Mouse (Mus musculus): ENCODE measurements around the gene Hoxd4.

Gene Hoxd4

DNA sequence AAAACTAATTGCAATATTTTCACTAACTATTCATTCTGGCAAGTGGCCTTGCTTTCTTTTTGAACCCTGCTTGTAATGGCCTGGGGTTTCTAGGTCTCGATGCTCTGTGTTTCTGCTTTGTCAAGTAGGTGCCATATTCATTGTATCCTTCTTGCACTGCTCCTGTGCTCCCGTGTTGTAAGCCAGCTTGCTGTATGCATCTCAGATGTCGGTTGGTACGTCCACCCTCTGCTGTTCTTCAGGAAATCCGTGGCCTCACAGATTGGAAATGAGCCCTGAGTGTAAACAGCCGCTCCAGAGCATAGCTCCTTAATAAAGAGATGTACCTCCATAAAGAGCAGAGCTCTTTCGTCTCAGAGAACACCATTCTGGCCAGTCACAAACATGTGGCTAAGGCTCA lies 4.1 kb upstream of the Hoxd4 start:
- DNase-seq: no peak

DNA sequence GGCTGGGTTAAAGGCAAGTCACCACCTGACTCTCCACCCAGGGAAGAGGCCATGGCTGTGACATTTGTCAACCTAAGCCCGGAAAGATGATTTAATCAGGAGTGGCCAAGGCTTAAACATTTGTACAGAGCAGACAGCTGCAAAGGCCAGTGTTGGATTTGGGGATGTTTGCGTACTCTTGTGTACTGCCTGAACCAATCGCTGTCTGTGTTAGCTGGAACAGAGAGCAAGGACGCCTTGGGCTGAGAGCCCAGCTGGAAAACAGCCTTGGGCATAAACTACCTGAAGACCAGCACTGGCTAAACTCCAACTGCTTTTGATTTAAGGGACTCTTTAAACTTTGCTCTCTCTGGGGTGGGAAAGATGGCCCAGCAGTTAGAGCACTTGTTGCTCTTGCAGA lies 3.1 kb upstream of the Hoxd4 start:
- DNase-seq: no peak

DNA sequence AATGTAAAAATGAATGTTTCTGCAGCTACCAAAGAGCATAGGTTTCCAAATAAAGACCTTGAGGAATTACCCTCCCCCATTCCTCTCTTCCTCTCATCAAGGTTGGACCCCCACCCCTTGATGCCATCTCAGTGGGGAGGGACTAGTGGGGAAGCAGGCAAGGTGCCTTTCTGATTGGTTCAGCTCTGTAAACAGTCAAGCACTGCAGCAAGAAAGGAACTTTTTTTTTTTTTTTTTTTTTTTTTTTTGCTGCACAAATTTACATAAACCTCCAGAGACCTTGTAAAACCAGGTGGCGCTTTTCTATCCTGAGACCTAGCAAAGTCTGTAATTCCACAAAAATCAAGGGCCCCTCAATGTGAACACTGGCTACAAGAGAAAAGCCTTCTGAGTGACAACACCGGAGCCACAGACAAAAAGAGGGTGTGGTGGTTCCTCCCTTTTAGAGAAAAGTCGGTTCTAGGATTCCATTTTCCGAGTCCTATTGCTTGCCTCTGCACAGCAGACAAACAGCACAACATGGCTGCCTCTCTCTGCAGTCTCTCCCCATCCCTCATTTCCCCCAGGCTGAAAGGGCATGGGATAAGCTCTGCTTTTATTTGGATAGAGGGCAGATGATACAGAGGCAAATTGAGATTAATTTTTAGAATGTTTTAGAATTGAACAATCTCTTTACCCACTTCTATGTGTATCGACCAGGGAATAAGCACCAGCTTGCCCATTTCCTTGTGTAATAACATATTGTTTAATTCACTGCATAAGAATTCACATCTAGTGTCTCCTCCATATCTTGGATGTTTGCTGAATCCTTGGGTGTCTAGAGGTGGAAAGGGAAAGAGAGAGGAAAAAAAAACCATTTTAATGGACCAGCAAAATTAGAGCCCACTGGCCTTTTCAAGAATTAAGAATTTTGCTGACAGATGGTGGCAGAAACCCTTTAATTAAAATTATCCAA lies 2.0 kb upstream of the Hoxd4 start:
- no peak for DNase-seq

DNA sequence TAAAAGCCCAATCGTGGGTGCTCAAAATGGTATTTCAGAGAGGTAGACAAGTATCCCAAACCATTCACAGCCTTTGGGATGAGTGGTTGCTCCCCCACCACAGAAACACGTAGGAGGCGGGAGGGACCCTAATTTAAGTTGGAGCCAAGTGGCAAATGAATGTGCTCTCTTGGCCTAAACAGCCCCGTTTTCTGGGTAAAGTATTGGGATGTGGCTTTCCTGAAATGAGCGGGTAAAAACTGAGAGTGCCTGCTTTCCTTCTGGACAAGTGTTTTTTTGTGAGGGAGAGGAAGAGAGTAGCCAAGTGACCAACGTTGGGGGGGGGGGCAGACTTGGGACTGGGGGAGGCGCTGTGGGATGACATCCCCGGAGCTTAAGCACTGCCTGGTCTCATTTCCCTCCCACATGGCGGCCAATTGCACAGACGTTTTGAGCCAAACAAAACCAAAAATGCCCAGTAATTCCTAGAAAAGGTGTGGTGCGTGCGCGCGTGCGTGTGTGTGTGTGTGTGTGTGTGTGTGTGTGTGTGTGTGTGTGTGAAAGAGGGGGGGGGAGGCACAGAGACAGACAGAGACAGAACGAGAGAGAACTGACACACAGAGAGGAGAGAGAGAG lies 693 bp upstream of the Hoxd4 start:
- DNase-seq: no peak

DNA sequence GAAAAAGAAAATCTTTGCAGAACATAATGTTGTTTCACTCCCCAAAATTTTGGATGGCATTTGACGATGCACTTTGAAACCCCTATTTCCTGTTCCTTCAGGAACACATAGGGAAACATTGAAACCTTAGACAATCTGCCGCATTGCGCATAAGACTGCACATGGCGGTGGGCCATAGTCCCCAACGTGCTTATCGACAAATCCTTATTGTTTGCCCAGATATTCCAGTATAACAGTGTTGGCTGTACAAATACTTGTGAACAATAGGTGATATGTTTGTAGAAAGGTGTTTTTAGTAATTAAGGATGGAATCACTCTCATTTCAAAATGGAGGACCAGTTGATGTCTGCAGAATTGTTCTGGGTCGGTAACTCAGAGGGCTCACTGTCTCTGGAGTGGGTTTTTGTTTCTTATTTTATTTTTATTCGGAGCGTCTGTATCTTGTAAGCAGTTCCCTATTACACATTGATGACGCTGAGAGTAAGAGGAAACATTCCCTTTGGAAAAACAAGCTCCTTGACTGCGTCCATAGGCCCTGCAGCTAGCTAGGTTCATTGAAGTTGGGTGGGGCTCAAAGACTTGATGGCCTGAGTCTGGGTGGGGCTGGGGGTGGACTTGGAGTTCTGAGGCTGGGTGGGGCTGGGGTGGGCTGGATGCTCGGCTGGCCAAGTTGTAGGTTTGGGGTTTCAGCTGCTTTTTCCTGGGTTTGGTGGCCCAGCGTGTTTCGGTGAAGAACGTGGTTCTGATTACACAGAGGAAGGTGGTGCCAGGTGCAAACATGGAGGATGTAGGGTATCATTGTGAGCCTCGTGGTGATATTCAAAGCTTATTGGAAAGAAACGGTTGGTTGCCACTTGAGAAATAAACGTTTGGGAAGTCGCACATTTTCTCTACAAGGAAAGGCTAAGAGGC lies 1.8 kb downstream of the Hoxd4 start:
- DNase-seq: no peak

DNA sequence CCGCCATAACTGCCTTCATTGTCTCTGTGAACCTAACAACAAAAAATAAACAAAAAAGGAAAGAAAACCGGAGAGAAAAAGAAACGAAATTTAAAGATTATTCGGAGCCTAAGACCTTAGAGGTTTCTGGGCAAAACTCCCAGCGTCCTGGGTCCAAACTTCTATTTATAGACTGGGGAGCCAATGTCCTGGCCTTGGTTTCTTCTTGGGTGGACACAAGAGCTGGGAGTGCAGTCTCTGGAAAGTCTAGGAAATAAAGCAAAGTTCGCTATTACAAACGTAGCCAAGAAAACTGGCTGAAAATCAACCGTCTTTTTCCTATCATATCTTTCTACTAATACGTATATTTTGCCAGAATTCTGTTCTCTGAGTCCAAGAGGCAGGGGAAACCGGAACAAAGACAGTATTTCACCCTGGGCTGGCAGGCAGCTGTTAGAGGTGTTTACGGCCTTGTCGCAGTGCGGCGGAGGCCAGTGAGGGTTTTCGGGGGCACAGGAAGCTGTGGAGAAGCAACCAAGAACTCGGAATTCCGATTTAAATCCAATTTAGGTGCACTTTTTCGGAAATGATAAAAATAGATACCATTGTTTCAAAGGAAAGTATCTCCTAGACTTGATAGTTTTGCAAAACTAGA lies 2.5 kb downstream of the Hoxd4 start:
- DNase-seq: no peak

DNA sequence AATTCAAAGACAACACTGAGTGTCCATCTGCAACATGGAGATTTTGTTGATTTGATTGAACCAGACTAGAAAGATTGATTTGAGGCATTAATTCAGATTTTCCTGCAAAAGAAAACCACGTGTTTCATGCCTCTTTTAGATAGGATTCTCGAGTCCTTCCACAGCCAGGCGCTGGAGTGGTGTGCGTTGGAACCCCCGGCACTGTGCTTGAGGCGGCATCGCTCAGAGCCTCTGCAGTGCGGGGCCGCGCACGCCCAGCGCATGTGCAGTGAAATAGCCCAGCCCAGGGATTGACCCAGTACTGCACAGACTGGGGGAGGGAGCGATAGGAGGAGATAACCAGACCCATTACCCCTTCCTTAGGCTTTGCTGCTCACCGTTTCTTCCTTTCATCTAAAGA lies 3.2 kb downstream of the Hoxd4 start:
- DNase-seq: no peak

DNA sequence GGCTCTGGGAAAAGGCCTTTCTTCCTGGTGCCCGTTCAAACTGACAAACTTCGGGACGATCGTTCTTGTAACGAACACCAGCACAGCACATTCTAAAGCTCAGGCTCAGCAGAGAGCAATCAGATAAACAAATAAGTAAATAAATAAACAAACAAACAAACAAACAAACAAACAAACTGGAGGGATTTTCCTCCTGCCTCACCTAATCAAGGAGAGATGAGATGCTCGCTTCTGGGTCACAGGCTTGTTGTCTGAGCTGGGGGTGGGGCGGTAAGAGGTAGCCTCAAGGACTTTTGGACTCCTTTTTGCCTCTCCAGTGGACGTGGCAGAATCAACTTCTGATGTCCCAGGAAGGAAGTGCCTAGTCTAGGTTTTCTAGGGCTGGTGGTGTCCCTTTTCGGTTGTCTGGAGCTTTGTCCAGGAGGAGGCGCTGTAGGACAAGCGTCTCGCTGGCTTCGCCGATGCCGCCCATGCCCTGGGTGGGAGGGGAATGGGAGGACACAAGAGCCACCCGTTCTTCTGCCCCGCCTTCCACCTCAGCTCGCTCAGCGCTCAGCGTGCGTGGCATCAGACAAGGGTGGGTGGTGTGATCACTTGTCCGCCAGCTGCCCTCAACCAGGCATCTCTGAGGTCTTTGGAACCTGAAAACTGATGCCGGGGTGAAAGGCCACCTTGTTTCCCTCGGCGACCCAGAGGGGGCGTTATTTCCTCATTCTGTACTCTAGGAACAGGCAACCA lies 3.9 kb downstream of the Hoxd4 start:
- peak; percentile 68 for DNase-seq

DNA sequence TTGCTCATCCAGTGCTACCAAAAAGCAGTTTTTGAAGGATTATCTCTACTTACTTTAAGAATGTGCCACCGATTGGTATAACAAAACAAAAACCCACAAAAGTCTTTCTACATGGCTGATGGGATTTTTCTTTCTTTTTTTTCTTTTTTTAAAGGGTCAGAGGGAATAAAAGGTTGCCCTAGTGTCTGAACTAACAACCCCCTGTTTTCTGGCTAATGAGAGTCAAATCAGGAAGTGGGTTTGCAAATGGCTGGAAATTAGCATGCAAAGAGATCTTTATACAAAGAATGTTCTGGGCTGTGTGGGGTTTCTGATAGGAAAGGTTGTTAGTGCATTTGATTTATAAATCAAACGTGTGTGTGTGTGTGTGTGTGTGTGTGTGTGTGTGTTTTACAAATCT lies 8.7 kb downstream of the Hoxd4 start:
- DNase-seq: no peak

DNA sequence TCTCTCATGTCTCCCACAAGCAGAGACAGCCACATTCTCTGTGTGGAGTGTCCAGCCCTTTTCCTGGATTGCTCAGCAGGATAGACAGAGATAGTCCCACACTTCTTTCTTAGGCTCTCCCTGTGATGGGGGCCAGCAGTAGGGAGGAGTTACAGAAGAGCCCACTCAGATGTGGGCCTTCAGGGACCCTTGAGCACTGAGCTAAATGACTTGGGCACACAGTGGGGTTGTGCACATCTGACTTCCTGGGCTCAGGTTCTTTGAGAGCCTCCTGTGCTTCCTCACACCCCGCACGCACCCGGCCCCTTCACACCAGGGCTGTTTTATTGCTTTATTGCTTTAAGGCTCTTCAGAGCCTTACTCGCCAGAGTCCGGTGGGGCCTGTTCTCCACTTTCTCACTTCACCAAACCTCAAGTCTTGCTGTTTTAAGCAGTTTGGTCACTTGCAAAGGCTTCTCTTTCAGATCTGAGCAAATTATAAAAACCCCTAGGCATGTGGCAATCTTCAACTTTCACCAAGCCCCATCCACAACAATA lies 9.3 kb downstream of the Hoxd4 start:
- no peak for DNase-seq

DNA sequence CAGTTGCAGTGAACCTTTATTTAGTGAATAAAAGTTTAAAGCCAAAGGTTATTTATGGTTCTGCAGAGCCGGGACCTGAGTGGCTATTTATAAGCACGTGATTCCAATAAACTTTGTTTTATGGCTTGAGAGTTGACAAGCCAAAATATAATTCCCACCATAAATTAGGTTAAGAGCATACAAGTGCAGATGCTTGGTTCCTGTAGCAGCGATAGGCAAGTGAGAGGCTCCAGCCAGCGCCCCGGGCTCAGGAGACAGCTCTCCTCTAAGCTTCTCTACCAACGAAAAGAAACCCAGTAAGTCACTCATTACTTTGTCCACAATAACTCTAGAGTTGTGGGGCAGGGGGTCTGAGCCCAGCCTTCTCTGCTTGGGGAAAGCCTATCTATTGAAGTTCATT lies 10.2 kb downstream of the Hoxd4 start:
- no peak for DNase-seq

DNA sequence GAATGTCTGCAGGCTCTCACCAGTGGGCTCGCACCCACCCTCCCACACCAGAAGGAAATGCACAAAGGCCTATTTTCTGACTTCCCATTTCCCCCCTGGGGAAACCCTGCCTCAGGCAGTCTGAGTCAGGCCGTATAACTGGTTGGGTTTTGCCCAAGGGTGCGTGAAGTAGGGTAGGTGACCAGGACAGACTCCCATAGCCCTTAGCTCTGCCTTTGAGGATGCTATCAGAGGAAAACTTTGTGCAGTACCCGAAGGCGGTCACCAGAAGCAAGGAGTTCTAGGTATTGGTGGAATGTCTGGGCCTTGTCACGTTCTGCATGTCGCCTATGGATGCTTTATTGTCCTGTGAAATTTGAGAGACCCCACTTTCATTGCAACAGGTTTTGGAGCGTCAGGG lies 11.2 kb downstream of the Hoxd4 start:
- DNase-seq: no peak

DNA sequence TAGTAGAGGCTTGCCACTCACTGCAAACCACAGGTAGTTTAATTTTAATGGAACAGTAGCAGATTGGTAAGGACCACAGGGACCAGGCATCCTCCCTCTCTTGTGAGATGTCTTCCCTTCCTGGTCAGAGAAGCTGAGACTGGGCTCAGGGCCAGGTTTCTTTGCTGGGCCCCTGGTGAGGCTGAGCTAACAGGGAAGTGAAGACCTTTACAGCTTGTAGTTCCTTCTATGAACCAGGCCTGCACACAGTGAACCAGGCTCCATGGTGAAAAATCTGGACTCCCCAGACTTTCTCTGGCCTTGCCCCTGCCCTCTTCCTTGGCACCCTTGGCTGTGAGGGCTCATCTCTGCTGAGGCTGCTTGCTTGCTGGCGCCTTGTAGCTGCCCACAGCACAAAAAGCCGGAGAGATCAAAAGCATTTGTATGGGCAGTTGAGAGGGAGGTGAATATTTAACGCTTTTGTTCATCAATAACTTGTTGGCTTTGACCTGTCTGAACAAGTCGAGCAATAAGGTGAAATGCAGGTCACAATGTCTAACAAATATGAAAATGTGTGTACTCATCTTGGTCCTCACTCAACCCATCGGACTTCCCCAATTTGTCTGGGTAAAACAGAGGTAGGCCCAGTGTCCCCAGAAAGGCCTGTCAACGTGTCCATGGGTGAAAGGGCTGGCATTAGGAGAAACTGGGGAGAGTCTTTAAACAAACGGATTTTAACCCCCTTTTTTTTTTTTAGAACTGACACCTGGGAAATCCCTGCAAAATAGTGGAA lies 12.7 kb downstream of the Hoxd4 start:
- no peak for DNase-seq

DNA sequence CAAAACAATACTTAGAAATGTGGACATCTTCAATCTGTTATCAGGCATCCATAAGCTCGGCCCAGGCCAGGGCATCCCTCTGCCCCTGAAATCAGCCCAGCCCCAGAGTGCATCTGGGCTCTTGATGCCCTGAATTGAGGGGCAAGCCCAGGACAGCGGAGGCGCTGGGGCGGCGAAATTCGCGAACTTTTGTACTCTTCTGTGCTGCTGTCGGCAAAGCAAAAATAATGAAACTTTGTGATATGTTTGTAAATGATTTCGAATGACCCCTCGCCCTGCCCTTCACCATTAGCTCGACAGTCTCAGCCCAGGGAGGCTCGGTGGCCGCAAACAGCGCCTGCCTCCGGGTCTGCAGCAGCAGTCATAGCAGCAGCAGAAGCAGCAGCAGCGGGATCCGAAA lies 13.4 kb downstream of the Hoxd4 start:
- DNase-seq: no peak

DNA sequence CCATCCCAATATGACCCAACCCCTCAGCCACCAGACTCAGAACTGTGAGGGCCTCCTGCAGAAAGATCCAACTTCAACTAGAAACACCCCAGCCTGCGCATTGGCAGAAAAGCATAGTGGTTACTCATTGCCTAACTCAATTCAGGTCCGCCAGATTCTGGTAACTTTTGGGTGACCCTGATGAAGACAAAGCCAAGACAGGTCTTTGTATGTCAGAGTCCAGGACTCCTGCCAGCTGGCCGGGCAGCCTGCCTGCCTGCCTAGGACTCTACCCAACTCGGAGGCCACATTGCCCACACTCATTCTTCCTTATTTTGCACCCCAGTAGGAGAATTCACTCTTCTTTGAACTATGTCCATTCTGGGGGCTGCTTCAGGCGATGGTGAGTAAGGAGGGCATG lies 14.8 kb downstream of the Hoxd4 start, which contains the start of gene Gm28230:
Gene Gm28230 (plus strand): TSS at position 178 of the 400 bp plus-strand sequence.
- no peak for DNase-seq

DNA sequence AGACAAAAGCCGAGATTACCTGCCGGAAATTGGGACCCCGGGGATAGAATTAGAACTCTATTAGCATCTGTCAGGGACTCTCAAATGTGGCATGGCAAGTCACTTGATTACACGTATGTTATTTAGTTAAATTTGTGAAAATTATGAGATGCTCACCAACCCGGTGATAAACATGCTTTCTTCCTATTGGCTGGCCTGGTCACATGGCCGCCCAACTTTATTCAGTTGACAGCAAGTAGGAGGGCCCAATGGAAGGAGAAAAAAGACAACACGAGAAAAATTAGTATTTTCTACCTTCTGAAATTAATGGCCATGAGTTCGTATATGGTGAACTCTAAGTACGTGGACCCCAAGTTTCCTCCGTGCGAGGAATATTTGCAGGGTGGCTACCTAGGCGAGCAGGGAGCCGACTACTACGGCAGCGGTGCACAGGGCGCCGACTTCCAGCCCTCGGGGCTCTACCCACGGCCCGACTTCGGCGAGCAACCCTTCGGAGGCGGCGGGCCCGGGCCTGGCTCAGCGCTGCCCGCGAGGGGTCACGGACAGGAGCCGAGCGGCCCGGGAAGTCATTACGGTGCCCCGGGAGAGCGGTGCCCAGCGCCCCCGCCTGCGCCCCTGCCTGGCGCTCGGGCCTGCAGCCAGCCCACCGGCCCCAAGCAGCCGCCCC lies 15.4 kb downstream of the Hoxd4 start:
- DNase-seq: no peak

DNA sequence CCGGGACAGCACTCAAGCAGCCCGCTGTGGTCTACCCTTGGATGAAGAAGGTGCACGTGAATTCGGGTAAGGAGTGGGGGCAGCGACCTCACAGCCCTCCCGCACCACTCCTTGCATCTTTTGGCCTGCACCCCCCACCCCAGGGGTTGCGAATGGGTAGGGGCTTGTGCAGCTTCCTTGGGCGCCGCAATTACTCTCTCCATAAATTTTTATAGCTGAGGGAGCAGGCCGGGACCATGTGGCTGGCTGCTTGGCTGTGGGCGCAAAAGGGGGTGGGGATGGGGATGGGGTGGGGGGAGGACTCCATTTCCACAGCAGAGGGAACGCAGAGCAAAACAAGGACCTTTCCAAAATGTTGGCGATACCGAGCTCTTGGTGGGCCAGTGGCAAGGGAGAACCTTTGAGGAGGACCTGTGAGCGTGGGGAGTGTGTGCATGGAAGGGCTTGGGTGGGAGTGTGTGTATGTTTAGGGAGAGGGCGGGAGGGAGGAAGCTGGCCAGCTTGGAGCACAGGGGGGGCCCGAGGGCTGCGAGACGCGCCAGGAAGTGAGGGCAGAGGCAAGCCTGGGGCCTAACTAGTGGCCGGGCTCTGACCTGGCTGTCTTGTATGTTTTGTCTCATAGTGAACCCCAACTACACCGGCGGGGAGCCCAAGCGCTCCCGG lies 16.0 kb downstream of the Hoxd4 start:
- DNase-seq: no peak

DNA sequence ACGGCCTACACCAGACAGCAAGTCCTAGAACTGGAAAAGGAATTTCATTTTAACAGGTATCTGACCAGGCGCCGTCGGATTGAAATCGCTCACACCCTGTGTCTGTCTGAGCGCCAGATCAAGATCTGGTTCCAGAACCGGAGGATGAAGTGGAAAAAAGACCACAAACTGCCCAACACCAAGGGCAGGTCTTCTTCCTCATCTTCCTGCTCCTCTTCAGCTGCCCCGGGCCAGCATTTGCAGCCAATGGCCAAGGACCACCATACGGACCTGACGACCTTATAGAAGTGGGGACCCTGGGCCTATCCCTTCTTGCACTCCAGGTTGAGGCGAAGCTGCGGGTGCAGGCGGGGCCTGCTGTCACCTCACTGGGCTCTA lies 16.6 kb downstream of the Hoxd4 start:
- DNase-seq: no peak

DNA sequence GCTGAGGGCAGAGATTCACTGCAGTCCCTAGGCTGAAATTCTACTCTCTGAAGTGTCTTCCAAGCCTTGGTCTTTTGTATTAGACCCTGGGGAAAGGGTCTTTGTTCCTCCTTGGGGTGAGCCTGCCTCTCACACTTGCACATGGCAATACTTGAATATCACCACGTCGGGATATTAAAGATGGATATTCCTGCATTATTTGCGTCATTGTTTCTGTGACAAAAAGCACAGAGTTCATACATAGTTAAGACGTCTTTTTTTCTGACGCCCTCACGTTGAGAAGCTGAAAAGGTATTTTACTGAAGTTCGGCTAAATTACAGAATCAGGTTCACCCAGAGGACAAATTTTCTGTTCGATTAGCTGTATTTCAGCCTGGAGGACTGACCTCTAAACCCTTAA lies 18.6 kb downstream of the Hoxd4 start:
- DNase-seq: no peak

DNA sequence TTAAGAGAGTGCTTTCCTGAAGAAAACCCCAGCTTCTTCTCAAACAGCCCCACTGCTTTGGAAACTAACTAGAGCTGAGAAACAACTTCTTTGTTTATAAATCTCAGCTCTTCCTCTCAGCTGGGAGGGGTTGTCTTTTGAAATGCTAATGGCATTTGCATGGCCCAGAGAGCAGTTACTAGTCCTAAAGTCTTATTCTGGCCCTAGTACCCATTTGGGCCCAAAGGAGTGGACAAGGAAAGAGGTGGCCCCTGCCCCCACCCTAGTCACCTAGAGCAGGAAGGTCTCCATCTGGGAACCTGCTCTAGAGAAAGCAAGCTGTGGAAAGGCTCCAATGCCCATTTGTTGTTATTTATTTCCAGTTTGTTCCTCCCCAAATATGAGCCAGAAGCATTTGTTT lies 19.3 kb downstream of the Hoxd4 start:
- no peak for DNase-seq
